Mouse (Mus musculus) erythroblast, embryonic 14.5 days (primary cell): ENCODE measurements around the gene Erc2.

ENCODE experiments used
- GATA1 ChIP-seq: IDR thresholded peaks from 2 replicates; pipeline ENCODE4 v1.6.1; 2012; ENCODE audit warnings: low read length, inconsistent platforms, mixed read lengths
- TAL1 ChIP-seq: IDR thresholded peaks from 3 replicates; pipeline ENCODE4 v1.6.1; 2012; ENCODE audit warnings: low read length, inconsistent platforms, mixed read lengths

GRCm38 (mm10) chr14:27721759-27722158 lies 99.5 kb downstream of the Erc2 start:
- TF ChIP-seq TAL1 (no peak), GATA1 (no peak)
